Mouse (Mus musculus): Measurements from ENCODE around the gene Tnfrsf14.

GRCm38 (mm10) chr4:154911644-154912043 lies 16.7 kb downstream of the Tnfrsf14 start:
- TF ChIP-seq CTCF (IDR thresholded peaks at IDR 0.05; ENCODE audit: extremely low read depth, insufficient read depth, low read length): no peak
- TF ChIP-seq POLR2A (IDR thresholded peaks at IDR 0.05; ENCODE audit: extremely low read depth, insufficient read depth, low read length): no peak
